Mouse (Mus musculus) CH12.LX (cell line): Measurements from ENCODE around the gene Vps51.

Experiments used
- CHD2 ChIP-seq: IDR thresholded peaks from 2 replicates; pipeline ENCODE4 v1.6.1; 2011; ENCODE audit warnings: low read length, improper control_type of control experiment
- CTCF ChIP-seq, 2 experiments: IDR thresholded peaks in 1 of 2; conservative IDR thresholded peaks in 1 of 2; 2 replicates each; pipeline ENCODE4 v1.5.1; 2011 to 2012; ENCODE audit warnings: low read depth in 2 of 2, low read length in 2 of 2, improper control_type of control experiment in 1 of 2, inconsistent platforms in 1 of 2, mild to moderate bottlenecking in 1 of 2, moderate library complexity in 1 of 2
- ELF1 ChIP-seq: IDR thresholded peaks from 2 replicates; pipeline ENCODE4 v1.6.1; 2014; ENCODE audit warnings: low read depth, mild to moderate bottlenecking, inconsistent platforms, low read length, improper control_type of control experiment
- ETS1 ChIP-seq: conservative IDR thresholded peaks from 2 replicates; pipeline ENCODE4 v1.6.1; 2012; ENCODE audit warnings: low read depth, mild to moderate bottlenecking, inconsistent platforms, low read length, improper control_type of control experiment, moderate library complexity
- MAFK ChIP-seq: IDR thresholded peaks from 2 replicates; pipeline ENCODE4 v1.6.1; 2011; ENCODE audit warnings: low read length, improper control_type of control experiment; ENCODE audit not compliant: insufficient replicate concordance
- MEF2A ChIP-seq: IDR thresholded peaks from 2 replicates; pipeline ENCODE4 v1.6.1; 2014; ENCODE audit warnings: low read depth, mild to moderate bottlenecking, inconsistent platforms, low read length, improper control_type of control experiment, borderline replicate concordance
- NRF1 ChIP-seq: IDR thresholded peaks from 2 replicates; pipeline ENCODE4 v1.6.1; 2014; ENCODE audit warnings: low read depth, mild to moderate bottlenecking, inconsistent platforms, low read length, improper control_type of control experiment, moderate library complexity
- POLR2A ChIP-seq: IDR thresholded peaks from 2 replicates; pipeline ENCODE4 v1.6.1; 2011; ENCODE audit warnings: low read depth, mild to moderate bottlenecking, improper control_type of control experiment, low read length
- POLR2AphosphoS2 ChIP-seq: IDR thresholded peaks from 2 replicates; pipeline ENCODE4 v1.6.1; 2011; ENCODE audit warnings: low read depth, low read length, improper control_type of control experiment
- RCOR1 ChIP-seq: conservative IDR thresholded peaks from 2 replicates; pipeline ENCODE4 v1.6.1; 2012; ENCODE audit warnings: low read depth, mild to moderate bottlenecking, inconsistent platforms, low read length, improper control_type of control experiment
- UBTF ChIP-seq: IDR thresholded peaks from 2 replicates; pipeline ENCODE4 v1.6.1; 2012; ENCODE audit warnings: low read depth, mild to moderate bottlenecking, inconsistent platforms, low read length, improper control_type of control experiment, moderate library complexity
- ZKSCAN1 ChIP-seq: IDR thresholded peaks from 2 replicates; pipeline ENCODE4 v1.6.1; 2012; ENCODE audit warnings: low read depth, inconsistent platforms, low read length, improper control_type of control experiment, borderline replicate concordance
- ZNF384 ChIP-seq: IDR thresholded peaks from 2 replicates; pipeline ENCODE4 v1.6.1; 2012; ENCODE audit warnings: low read depth, low read length, improper control_type of control experiment, inconsistent platforms

GRCm38 (mm10) chr19:6121761-6122160 lies 44.7 kb upstream of the Vps51 start:
- no peak for TF ChIP-seq ZNF384
- no peak for TF ChIP-seq CHD2
- no peak for TF ChIP-seq POLR2AphosphoS2
- no peak for TF ChIP-seq NRF1
- TF ChIP-seq POLR2A = no peak
- no peak for TF ChIP-seq UBTF
- TF ChIP-seq MEF2A = no peak
- TF ChIP-seq CTCF (conservative IDR thresholded peaks at IDR 0.05 in 1 of 2, IDR thresholded peaks at IDR 0.05 in 1 of 2; ENCODE audit: low read depth in 2 of 2, low read length in 2 of 2) = no peak
- no peak for TF ChIP-seq MAFK
- no peak for TF ChIP-seq ETS1
- no peak for TF ChIP-seq ZKSCAN1
- no peak for TF ChIP-seq ELF1
- TF ChIP-seq RCOR1 = no peak
